In the genomic region with DNA sequence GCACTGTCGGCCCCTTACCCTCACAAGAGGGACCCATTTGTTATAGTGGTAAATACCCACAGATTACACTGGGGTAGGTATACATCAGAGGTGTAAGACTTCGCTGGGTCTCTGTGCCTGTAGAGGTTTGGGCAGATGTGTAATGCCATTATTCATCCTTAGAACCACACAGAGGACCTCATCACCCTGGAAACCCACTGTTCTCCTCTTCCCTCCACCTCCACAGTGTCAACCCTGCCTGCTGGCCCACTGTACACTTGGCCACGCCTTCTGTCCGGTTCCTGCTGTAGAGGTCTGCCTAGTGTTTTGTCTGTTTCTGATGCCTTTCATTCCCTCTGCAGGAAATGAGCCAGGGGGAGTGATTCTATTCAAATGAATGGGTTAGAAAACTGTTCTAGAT, we compare ENCODE assay signal across 43 mouse cellular contexts. TPM values are rescaled to one million over a fixed set of nuclear protein-coding genes. Genes with fewer than 3 reads are reported as not detected.
"Had no signal": no experiment of that assay in that cellular context is flagged by ENCODE, and none has a peak within 500 bp of the region (broad histone marks: within the 10 kb centered on the region; RNA-seq: fewer than 3 reads in every experiment).

No protein-coding gene starts in this region.

- H3K27ac ChIP-seq: limb, embryonic 10.5 days; limb, embryonic 12.5 days; limb, embryonic 13.5 days; limb, embryonic 15.5 days; liver, embryonic 12.5 days; liver, embryonic 13.5 days; liver, embryonic 14.5 days; liver, embryonic 15.5 days; lung, embryonic 15.5 days; macrophage; midbrain, embryonic 10.5 days; midbrain, embryonic 12.5 days; midbrain, embryonic 13.5 days; midbrain, embryonic 15.5 days; neural tube, embryonic 12.5 days; neural tube, embryonic 13.5 days had no signal

- H3K4me3 ChIP-seq: limb, embryonic 10.5 days; limb, embryonic 12.5 days; limb, embryonic 13.5 days; limb, embryonic 15.5 days; liver, embryonic 12.5 days; liver, embryonic 13.5 days; liver, embryonic 15.5 days; lung, embryonic 15.5 days; megakaryocyte, embryonic 14.5 days; midbrain, embryonic 10.5 days; midbrain, embryonic 12.5 days; midbrain, embryonic 13.5 days; midbrain, embryonic 15.5 days; myocyte; neural tube, embryonic 12.5 days; neural tube, embryonic 13.5 days had no signal

- H3K9me3 ChIP-seq: limb, embryonic 10.5 days; limb, embryonic 12.5 days; limb, embryonic 13.5 days; limb, embryonic 15.5 days; liver, embryonic 12.5 days; liver, embryonic 13.5 days; liver, embryonic 15.5 days; lung, embryonic 15.5 days; megakaryocyte, embryonic 14.5 days; midbrain, embryonic 10.5 days; midbrain, embryonic 12.5 days; midbrain, embryonic 13.5 days; midbrain, embryonic 15.5 days; neural tube, embryonic 12.5 days; neural tube, embryonic 13.5 days had no signal

- DNase-seq: left cerebral cortex, postnatal 4 days; liver; liver, embryonic 13.5 days; liver, postnatal 0 days; lung, adult 18-20 months; lung, adult 2 months; lung, embryonic 14.5 days; lung, postnatal 10 days; lung, postnatal 14 days; lung, postnatal 36 days; lung, postnatal 4 days; midbrain, embryonic 14.5 days had no signal

- H3K4me1 ChIP-seq: limb, embryonic 10.5 days; limb, embryonic 12.5 days; limb, embryonic 13.5 days; limb, embryonic 15.5 days; liver, embryonic 12.5 days; liver, embryonic 13.5 days; liver, embryonic 15.5 days; lung, embryonic 15.5 days; midbrain, embryonic 10.5 days; midbrain, embryonic 12.5 days; midbrain, embryonic 13.5 days; midbrain, embryonic 15.5 days; neural tube, embryonic 12.5 days; neural tube, embryonic 13.5 days had no signal

- H3K27me3 ChIP-seq: limb, embryonic 12.5 days; limb, embryonic 13.5 days; limb, embryonic 15.5 days; liver, embryonic 12.5 days; liver, embryonic 13.5 days; liver, embryonic 15.5 days; lung, embryonic 15.5 days; megakaryocyte, embryonic 14.5 days; midbrain, embryonic 12.5 days; midbrain, embryonic 13.5 days; midbrain, embryonic 15.5 days; neural tube, embryonic 12.5 days; neural tube, embryonic 13.5 days had no signal

RNA-seq across cellular contexts. Expression of gene Tomm20l, which starts 39.2 kb away (rescaled TPM):
- total RNA-seq: left cerebral cortex, postnatal 14 days; left cerebral cortex, postnatal 25 days; left cerebral cortex, postnatal 36 days; left cerebral cortex, postnatal 4 days; liver, adult 2 months; megakaryocyte progenitor cell, adult 5-6 weeks; megakaryocyte, adult 5-6 weeks; megakaryocyte-erythroid progenitor cell, adult 5-6 weeks; midbrain, postnatal 0 days; monocyte, adult 5-6 weeks had no signal
- polyA plus RNA-seq: limb, embryonic 10.5 days; limb, embryonic 12.5 days; limb, embryonic 13.5 days; limb, embryonic 14.5 days; limb, embryonic 15.5 days; liver, adult 2 months; liver, embryonic 11.5 days; liver, embryonic 12.5 days; liver, embryonic 13.5 days; liver, embryonic 14.5 days; liver, embryonic 15.5 days; liver, embryonic 16.5 days; liver, postnatal 0 days; lung, adult 2 months; lung, embryonic 14.5 days; macrophage; midbrain, embryonic 10.5 days; midbrain, embryonic 11.5 days; midbrain, embryonic 12.5 days; midbrain, embryonic 14.5 days; midbrain, embryonic 15.5 days; midbrain, postnatal 0 days; myocyte; neural tube, embryonic 11.5 days; neural tube, embryonic 12.5 days; neural tube, embryonic 13.5 days had no signal
